Mouse (Mus musculus): ENCODE measurements around the gene Cdk12. TPM values are rescaled to one million over a fixed set of nuclear protein-coding genes. Genes with fewer than 3 reads are reported as not detected.
"Not testable (repeated sequence)": the region's sequence is repeated elsewhere in the genome, so short reads cannot be mapped to it uniquely, and the experiment has no call there.

The Cdk12 gene
- total RNA-seq (2017): 59.3 and 67.3 TPM in 2 replicates

DNA sequence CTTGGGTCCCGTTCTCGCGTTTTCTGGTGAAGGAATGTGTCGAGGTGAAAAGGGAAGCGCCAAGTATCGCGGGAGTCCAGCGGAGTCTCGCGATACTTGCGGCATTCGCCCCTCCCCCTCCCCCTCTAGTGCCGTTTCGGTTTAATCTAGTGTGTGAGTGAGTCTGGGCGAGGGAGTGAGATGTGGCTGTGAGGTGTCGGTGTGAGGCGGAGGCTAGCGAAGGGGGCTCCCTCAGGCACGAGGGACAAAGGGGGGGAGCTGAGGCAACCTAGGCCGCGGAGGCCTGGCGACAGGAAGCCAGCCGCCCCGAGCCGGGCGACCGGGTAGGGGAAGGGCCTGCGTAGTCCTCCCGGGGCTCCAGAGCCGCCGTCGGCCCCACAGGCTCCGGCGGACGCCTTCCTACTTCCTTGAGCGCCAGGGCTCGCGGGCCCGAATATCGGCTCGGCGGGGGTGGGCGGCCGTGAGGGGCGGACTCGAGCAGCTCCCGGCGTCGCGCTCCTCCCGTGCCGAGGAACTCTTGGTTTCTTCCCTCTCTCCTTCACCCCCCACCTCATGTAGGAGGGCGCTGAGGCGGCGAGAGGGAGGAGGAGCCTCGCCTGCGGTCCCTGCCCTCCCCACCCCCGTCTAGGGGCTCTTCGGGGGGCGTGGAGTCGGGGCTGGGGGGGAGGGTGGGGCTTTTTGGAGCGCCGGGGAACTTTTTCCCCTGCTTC is at the start of gene Cdk12:
TSS of gene Cdk12 (plus strand) at position 419 of the 710 bp plus-strand sequence.
- peak; percentile 83 for ATAC-seq (replicated peaks; ENCODE audit: low read depth, poor library complexity, severe bottlenecking)

DNA sequence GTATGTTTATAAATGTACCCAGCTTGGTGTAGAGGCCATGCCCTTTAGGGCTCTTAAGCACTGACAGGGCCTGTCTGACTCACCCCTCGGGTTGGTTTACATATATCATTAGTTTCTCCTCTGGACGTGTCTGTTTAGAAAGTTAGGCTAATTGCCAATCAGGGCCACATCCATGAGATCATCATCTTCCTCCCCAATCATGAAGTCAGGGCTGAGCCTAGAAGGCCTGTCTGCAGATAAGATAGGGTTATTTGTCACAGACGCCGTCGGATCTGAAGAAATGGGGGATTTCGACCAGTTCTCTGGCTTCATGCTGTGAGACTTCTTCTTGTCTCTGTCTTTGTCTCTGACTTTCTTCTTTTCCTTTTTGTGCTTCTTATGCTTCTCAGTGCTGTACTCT is 47.8 kb upstream of the Cdk12 start:
- ATAC-seq (replicated peaks; ENCODE audit: low read depth, poor library complexity, severe bottlenecking): no peak

DNA sequence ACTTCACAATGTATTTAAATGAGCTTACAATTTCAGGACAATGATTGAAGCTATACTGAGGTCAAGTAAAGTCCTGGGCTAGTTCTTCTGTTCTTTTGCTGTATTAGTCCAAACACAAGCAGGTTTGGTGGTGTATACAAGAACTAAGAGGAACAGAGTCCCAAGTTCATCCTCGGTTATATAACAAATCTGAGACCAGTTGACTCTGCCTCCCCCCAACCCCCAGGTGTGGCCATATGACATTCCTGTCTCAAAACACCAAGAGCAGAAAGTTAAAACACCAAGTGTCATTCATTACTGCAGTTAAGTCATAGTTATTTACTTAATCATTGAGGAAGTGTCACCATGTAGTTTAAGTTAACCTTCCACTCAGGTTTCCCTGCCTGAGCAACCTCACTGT is 34.5 kb upstream of the Cdk12 start:
- ATAC-seq (replicated peaks; ENCODE audit: low read depth, poor library complexity, severe bottlenecking): no peak

DNA sequence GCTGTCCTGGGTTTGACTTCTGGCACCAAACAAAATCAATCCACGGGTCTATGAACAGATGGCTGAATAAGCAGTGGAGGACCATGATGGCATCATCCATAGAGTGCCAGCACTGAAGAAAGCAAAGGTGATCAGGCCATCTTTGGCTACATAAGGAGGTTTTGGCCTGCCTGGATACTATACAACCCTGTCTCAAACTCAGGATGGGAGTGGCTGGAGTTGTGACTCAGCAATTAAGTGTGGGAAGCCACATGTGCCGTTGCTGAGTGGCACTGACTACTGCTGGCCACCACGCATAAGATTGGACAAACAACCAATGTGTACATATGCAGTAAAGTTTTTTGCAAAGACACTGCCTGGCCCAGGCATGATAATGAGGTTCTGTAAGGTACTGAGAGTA is 20.7 kb upstream of the Cdk12 start:
- not testable (repeated sequence) for ATAC-seq (replicated peaks; ENCODE audit: low read depth, poor library complexity, severe bottlenecking)

DNA sequence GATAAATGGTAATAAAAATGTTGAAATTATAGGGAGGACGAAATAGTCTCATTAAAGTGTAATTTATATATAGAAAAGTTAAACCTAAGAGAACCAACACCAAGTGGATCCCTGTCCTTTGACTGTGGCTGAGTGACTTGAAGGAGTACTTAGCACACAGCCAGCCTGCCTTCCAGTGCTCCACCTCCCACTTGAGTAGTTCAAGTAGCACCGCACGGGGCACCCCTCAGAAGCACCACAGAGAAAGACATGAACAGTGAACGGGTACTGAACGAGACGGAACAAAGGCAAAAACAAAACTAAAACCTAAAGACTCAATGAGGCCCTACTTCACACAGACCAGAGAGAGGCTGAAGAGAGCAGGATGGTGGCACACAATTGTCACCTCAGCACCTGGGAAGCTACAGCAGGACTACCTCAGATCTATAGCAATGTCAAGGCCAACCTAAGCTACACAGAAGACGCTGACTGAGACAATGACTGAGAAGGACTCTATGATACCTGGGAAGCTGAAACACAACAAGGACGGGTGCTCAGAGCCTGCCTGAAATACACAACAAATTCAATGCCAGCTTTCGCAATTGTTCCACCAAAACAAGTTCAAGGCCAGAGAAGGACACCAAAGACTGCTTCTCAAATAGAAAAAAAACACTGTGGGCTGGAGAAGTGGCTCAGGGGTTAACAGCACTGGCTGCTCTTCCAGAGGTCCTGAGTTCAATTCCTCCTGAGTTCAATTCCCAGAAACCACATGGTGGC is 15.0 kb upstream of the Cdk12 start:
- no peak for ATAC-seq (replicated peaks; ENCODE audit: low read depth, poor library complexity, severe bottlenecking)

DNA sequence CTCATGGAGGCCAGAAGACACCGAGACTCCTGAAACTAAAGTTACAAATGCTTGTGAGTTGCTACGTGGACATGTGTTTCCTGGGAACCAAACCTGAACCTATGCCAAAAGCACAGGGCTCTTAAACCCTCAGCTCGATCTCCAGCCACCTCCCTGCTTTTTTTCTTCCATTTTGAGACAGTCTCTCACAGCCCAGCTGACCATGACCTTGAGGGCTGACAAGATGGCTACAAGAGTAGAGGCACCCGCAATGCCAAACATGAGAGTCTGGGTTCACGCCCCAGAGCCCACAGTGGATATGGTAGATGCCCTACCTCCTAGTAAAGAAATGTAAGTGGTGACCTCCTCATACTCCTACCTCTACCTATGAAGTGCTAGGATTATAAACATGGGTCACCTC is 12.0 kb upstream of the Cdk12 start:
- no peak for ATAC-seq (replicated peaks; ENCODE audit: low read depth, poor library complexity, severe bottlenecking)

DNA sequence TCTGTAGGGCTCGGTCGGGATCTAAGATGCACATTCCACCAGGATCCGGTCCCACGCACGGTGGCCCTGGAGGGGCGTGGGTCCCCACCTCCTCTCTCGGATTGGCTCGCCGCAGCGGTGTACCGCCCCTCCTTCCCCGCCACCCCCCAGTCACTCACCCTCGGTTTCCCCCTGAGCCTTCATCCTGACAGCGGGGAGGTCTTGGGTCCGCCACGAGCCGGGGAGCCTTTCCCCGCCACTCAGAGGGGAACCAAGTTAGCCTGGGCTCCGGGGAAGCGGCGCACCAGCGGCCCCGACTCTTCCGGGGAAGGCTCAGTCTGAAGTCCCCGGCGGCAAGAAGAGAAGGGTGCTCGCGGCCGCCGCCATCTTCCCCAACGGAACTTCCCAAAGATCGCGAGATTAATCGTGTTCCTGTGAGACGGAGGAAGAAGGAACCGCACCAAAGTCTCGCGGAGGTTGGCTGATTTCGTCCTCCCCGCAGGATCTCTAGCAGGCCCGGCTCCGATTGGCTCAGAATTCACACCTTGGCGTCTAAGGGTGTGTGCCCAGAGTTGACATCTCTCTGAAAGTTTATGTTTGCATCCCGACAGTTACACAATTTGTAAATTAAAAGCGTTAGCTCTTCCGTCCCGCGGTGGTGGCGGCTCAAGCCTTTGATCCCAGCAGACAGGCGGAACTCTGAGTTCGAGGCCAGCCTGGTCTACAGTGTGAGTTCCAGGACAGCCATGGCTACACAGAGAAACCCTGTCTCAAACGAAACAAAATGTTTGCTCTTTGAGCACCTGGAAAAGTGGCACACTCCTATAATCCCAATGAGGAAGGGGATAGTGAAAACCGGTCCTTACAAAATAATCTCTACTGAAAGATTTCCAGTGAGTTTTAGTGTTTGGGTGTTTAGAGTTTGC is 9.7 kb upstream of the Cdk12 start, which contains the start of gene Med1:
TSS of gene Med1 (minus strand) at position 393 of the 905 bp plus-strand sequence.
- ATAC-seq (replicated peaks; ENCODE audit: low read depth, poor library complexity, severe bottlenecking): peak; percentile 96

DNA sequence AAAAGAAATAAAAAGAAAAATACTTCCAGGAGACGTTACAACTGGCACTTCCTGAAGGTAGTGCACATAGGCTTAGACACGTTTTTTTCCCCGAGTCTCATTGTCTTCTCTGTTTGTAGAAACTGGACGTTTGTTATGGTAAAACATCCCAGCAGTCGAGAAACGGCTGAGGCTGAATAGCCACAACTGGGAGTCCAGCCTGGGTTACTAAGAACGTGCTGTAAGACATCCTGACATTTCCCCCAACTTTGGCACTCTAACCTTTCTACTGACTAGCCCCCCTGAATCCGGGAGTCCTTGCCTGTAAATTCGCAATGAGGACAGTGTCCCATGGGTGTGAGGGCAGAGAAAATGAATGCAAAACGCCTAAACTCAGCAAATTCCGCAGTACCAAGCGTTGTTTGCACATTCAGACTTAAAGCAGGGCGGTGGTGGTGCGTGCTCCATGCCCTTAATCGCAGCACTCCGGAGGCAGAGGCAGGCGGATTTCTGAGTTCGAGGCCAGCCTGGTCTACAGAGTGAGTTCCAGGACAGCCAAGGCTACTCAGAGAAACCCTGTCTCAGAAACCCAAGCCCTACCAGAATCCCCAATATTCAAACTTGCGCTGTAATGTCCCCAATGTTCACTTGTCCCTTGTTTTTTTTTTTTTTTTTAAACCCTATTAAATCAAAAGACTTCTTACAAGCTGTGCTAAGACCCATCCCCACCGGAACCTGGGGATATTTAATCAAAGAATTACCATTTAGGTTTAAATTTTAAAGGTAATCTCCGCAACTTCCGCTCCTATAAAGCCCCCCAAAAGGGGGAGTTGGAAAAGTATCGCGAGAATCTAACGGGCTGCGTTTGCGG is 843 bp upstream of the Cdk12 start:
- ATAC-seq (replicated peaks; ENCODE audit: low read depth, poor library complexity, severe bottlenecking): peak; percentile 23; the same call in 1 of the 2 replicates

DNA sequence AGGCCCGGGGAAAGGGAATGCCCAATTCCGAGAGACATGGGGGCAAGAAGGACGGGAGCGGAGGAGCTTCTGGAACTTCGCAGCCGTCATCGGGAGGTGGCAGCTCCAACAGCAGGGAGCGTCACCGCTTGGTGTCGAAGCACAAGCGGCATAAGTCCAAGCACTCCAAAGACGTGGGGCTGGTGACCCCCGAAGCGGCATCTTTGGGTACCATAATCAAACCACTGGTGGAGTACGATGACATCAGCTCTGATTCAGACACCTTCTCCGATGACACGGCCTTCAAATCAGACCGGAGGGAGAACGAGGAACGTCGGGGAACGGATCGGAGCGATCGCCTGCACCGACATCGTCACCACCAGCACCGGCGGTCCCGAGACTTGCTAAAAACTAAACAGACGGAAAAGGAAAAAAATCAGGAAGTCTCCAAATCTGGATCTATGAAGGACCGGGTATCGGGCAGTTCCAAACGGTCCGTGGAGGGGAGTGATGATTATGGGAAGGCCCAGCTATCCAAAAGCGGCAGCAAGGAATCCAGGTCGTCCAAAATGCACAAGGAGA is 572 bp downstream of the Cdk12 start:
- ATAC-seq (replicated peaks; ENCODE audit: low read depth, poor library complexity, severe bottlenecking): peak; percentile 9; the same call in 1 of the 2 replicates

DNA sequence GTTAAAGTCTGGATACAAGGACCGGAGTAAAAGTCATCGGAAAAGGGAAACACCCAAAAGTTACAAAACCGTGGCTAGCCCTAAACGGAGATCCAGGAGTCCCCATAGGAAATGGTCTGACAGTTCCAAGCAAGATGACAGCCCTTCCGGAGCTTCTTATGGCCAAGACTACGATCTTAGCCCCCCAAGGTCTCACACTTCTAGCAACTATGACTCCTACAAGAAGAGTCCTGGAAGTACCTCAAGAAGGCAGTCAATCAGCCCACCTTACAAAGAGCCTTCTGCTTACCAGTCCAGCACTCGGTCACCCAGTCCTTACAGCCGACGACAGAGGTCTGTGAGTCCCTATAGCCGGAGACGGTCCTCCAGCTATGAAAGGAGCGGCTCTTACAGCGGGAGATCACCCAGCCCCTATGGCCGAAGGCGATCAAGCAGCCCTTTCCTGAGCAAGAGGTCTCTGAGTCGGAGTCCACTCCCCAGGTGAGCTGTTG is 1.1 kb downstream of the Cdk12 start:
- ATAC-seq (replicated peaks; ENCODE audit: low read depth, poor library complexity, severe bottlenecking): no peak

DNA sequence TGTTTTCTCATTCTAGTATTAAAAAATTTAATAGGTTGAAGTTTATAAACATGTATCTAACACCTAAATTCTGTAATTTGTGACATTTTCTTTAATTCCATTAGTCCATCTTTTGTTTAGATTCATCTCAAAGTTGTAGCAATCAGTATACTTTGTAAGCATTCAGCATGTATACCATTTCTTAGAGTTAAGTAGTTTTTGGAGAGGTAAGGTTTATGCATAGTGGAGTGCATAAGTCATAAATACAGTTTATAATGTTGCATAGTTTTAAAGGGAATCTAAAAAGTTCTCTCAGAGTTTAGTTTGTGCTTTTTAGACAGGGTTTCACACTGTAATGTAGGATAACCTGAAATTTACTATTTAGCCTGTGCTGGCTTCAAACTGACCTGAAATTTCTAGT is 2.6 kb downstream of the Cdk12 start:
- ATAC-seq (replicated peaks; ENCODE audit: low read depth, poor library complexity, severe bottlenecking): no peak

DNA sequence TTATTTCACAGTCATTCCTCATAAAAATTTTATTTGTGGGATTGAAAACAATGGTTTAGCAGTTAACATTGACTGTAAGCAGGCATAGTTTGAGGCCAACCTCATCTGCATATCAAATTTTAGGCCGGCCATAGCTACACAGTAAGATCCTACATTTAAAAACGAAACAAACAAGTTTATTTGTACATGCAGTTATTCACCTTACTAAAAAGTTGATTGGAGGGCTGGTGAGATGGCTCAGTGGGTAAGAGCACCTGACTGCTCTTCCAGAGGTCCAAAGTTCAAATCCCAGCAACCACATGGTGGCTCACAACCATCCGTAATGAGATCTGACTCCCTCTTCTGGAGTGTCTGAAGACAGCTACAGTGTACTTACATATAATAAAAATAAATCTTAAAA is 3.4 kb downstream of the Cdk12 start:
- ATAC-seq (replicated peaks; ENCODE audit: low read depth, poor library complexity, severe bottlenecking): not testable (repeated sequence)

DNA sequence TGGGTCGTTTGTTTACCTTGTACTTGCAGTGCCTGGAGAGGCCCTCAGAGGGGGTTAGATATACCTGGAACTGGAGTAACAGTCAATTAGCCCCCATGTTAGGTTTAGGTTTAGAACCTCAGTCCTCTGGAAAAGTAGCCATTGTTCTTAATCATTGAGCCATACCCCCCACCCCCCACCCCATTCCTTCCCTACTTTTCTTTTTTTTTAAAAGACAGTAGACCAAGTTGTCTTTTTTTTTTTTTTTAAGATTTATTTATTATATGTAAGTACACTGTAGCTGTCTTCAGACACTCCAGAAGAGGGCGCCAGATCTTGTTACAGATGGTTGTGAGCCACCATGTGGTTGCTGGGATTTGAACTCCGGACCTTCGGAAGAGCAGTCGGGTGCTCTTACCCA is 6.8 kb downstream of the Cdk12 start:
- not testable (repeated sequence) for ATAC-seq (replicated peaks; ENCODE audit: low read depth, poor library complexity, severe bottlenecking)

DNA sequence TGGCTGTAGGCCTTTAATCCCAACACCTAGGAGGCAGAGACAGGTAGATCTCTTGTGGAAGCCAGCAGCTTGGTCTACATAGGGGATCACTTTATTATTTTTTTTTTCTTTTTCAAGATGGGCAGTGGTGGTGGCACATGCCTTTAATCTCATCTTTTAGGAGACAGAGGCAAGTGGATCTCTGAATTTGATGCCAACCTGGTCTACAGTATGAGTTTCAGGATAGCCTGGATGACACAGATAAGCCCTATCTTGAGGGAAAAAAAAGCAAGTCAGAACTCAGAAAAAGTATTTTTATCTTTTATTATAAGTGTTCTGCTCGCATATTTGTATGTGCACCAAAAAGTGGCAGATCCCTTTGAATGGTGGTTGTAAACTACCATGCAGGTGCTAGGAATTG is 10.5 kb downstream of the Cdk12 start:
- no peak for ATAC-seq (replicated peaks; ENCODE audit: low read depth, poor library complexity, severe bottlenecking)

DNA sequence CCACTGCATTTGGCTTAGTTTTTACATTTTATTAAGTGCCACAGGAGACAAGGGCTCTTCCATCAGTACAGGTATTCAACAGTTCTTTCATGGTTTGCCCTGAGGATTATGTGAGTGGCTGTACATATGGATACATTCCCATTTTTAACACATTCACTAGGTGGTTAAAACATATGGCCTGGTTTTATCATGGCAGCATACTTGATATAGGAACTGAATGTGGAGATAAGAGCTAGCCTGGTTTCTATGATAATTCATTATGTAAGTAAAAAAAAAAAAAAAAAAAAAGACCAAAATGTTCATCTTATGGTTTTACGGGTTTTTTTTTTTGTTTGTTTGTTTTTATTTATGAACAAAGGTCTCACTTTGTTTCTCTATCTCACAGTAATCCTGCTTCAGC is 23.5 kb downstream of the Cdk12 start:
- ATAC-seq (replicated peaks; ENCODE audit: low read depth, poor library complexity, severe bottlenecking): no peak

DNA sequence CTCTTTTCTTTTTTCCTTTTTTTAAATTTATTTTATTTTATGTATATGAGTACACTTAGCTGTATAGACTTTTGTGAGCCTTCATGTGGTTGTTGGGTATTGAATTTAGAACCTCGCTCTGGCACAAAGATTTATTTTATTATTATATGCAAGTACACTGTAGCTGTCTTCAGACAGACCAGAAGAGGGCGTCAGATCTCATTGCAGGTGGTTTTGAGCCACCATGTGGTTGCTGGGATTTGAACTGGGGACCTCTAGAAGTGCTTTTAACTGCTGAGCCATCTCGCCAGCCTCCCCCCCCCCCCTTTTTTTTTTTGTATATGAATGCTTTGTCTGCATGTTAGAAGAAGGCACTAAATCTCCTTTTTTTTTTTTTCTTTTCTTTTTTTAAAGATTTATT is 35.6 kb downstream of the Cdk12 start:
- no peak for ATAC-seq (replicated peaks; ENCODE audit: low read depth, poor library complexity, severe bottlenecking)

DNA sequence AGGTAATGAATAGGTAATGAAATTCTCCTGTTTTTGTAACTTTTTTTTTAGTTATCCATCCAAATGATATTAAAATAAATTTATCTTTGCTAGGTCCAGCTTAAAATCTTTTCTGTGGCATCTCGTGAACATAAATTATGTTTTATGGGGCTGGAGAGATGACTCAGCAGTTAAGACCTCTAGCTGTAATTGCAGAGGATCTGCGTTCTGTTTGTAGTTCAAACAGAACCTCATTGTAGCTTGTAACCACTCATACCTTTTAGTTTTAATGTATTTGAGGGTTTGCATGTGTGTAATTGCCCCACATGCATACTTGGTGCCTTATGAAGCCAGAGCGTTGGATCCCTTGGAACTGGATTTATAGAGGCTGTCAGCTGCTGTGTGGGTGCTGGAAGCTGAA is 36.1 kb downstream of the Cdk12 start:
- ATAC-seq (replicated peaks; ENCODE audit: low read depth, poor library complexity, severe bottlenecking): no peak

DNA sequence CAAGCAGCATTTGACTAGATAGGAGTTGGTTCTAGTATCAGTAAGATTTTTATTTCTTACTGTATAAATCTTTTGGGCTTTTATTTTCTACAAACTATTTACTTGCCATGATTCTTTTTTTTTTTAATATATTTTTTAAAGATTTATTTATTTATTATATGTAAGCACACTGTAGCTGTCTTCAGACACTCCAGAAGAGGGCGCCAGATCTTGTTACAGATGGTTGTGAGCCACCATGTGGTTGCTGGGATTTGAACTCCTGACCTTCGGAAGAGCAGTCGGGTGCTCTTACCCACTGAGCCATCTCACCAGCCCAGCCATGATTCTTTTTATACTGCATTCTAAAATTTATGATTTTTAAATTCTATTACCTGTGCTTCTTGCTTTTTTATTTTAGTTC is 40.1 kb downstream of the Cdk12 start:
- not testable (repeated sequence) for ATAC-seq (replicated peaks; ENCODE audit: low read depth, poor library complexity, severe bottlenecking)

DNA sequence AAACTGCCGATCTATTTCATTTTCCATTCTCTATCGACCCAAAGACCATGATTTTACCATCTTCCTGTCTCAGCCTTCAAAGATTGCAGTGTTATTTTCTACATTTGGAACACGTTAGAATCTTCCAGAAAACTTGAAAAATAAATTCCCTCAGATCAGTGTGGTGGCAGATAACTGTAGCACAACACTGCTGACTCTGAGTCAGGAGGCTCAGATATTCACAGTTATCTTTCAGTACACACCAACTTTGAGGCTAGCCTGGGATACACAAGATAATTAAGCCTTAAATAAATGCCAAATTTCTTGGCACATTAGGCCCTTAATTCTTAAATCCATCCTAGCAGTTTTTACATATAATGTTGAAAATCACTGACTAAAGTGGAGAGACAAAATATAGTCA is 41.6 kb downstream of the Cdk12 start:
- ATAC-seq (replicated peaks; ENCODE audit: low read depth, poor library complexity, severe bottlenecking): no peak
